Mouse (Mus musculus): ENCODE data around the gene Ncs1.

Ncs1 gene

GRCm38 (mm10) chr2:31245491-31246141 lies at the start of gene Ncs1:
Gene Ncs1, plus strand, starts transcription at chr2:31245823.
- peak; percentile 94 for DNase-seq

GRCm38 (mm10) chr2:31198621-31199020 lies 47.0 kb upstream of the Ncs1 start:
- DNase-seq, result peak; percentile 72

- no peak for DNase-seq
Measured at GRCm38 (mm10) chr2:31200051-31200450, 45.6 kb upstream of the Ncs1 start.

GRCm38 (mm10) chr2:31201851-31202250 lies 43.8 kb upstream of the Ncs1 start:
- DNase-seq, result no peak

- no peak for DNase-seq
Measured at GRCm38 (mm10) chr2:31202357-31202756, 43.3 kb upstream of the Ncs1 start.

GRCm38 (mm10) chr2:31202956-31203355 lies 42.7 kb upstream of the Ncs1 start:
- no peak for DNase-seq

GRCm38 (mm10) chr2:31204677-31205076 lies 40.9 kb upstream of the Ncs1 start:
- DNase-seq, result no peak

- DNase-seq, result no peak
Measured at GRCm38 (mm10) chr2:31206211-31206610, 39.4 kb upstream of the Ncs1 start.

- no peak for DNase-seq
Measured at GRCm38 (mm10) chr2:31206882-31207281, 38.7 kb upstream of the Ncs1 start.

GRCm38 (mm10) chr2:31208544-31209142 lies 37.0 kb upstream of the Ncs1 start:
- DNase-seq, result no peak

GRCm38 (mm10) chr2:31209525-31209924 lies 36.1 kb upstream of the Ncs1 start:
- no peak for DNase-seq

GRCm38 (mm10) chr2:31210144-31210847 lies 35.3 kb upstream of the Ncs1 start:
- no peak for DNase-seq

- no peak for DNase-seq
Measured at GRCm38 (mm10) chr2:31211204-31211603, 34.4 kb upstream of the Ncs1 start.

- DNase-seq, result no peak
Measured at GRCm38 (mm10) chr2:31214211-31214796, 31.3 kb upstream of the Ncs1 start.

GRCm38 (mm10) chr2:31218611-31219010 lies 27.0 kb upstream of the Ncs1 start:
- no peak for DNase-seq

- DNase-seq, result no peak
Measured at GRCm38 (mm10) chr2:31219470-31219869, 26.2 kb upstream of the Ncs1 start.

- DNase-seq, result no peak
Measured at GRCm38 (mm10) chr2:31220844-31221243, 24.8 kb upstream of the Ncs1 start.

- DNase-seq, result no peak
Measured at GRCm38 (mm10) chr2:31221582-31221981, 24.0 kb upstream of the Ncs1 start.

- DNase-seq, result no peak
Measured at GRCm38 (mm10) chr2:31228768-31229311, 16.8 kb upstream of the Ncs1 start.

- no peak for DNase-seq
Measured at GRCm38 (mm10) chr2:31239203-31239696, 6.4 kb upstream of the Ncs1 start.

GRCm38 (mm10) chr2:31239833-31240232 lies 5.8 kb upstream of the Ncs1 start:
- no peak for DNase-seq

- DNase-seq, result no peak
Measured at GRCm38 (mm10) chr2:31241639-31242038, 4.0 kb upstream of the Ncs1 start.

- no peak for DNase-seq
Measured at GRCm38 (mm10) chr2:31244216-31244615, 1.4 kb upstream of the Ncs1 start.
